Mouse (Mus musculus): ENCODE data around the gene Npcd. TPM values are rescaled to one million over a fixed set of nuclear protein-coding genes. Genes with fewer than 3 reads are reported as not detected.

The Npcd gene
- polyA plus RNA-seq, 1 experiment = 0.50 TPM

GRCm38 (mm10) chr15:79764539-79765267 lies 69.3 kb downstream of the Npcd start:
- no peak for DNase-seq
- 73% methylated on average over 11 of the region's 11 CpGs for WGBS

GRCm38 (mm10) chr15:79763601-79764246 lies 70.3 kb downstream of the Npcd start:
- no peak for TF ChIP-seq POLR2A (IDR thresholded peaks at IDR 0.05; ENCODE audit: borderline replicate concordance, extremely low read depth, low read depth, low read length)
- no peak for TF ChIP-seq CTCF (IDR thresholded peaks at IDR 0.05; ENCODE audit: insufficient read depth, low read length)
- WGBS = 86% methylated on average over 7 of the region's 7 CpGs
- Histone ChIP-seq H3K4me3 (replicated peaks; ENCODE audit: extremely low read depth, low read depth, low read length) (no peak overlapping the region), H3K4me1 (ENCODE audit: control insufficient read depth, insufficient read depth, low read length) (peaks cover 6% of the 10 kb centered on the region)
- DNase-seq = no peak

More at GRCm38 (mm10) chr15:79764539-79765267, 69.3 kb downstream of the Npcd start:
- peaks cover 6% of the 10 kb centered on the region for H3K4me1 ChIP-seq (ENCODE audit: control insufficient read depth, insufficient read depth, low read length)
- H3K4me3 ChIP-seq (replicated peaks; ENCODE audit: extremely low read depth, low read depth, low read length) = no peak overlapping the region
- TF ChIP-seq CTCF (IDR thresholded peaks at IDR 0.05; ENCODE audit: insufficient read depth, low read length) (no peak), POLR2A (IDR thresholded peaks at IDR 0.05; ENCODE audit: borderline replicate concordance, extremely low read depth, low read depth, low read length) (no peak)

- TF ChIP-seq CTCF (IDR thresholded peaks at IDR 0.05; ENCODE audit: insufficient read depth, low read length) (no peak), POLR2A (IDR thresholded peaks at IDR 0.05; ENCODE audit: borderline replicate concordance, extremely low read depth, low read depth, low read length) (no peak)
Measured at GRCm38 (mm10) chr15:79763001-79763400, 71.0 kb downstream of the Npcd start.

GRCm38 (mm10) chr15:79760956-79761355 lies 73.1 kb downstream of the Npcd start:
- H3K4me1 ChIP-seq (ENCODE audit: control insufficient read depth, insufficient read depth, low read length) = peaks cover under 1% of the 10 kb centered on the region; the same call in 1 of the 2 replicates
- no peak for DNase-seq
- WGBS = 89% methylated on average over 6 of the region's 6 CpGs
- TF ChIP-seq POLR2A (IDR thresholded peaks at IDR 0.05; ENCODE audit: borderline replicate concordance, extremely low read depth, low read depth, low read length) (no peak), CTCF (IDR thresholded peaks at IDR 0.05; ENCODE audit: insufficient read depth, low read length) (no peak)
- no peak overlapping the region for H3K4me3 ChIP-seq (replicated peaks; ENCODE audit: extremely low read depth, low read depth, low read length)

More at GRCm38 (mm10) chr15:79763001-79763400, 71.0 kb downstream of the Npcd start:
- Histone ChIP-seq H3K4me1 (ENCODE audit: control insufficient read depth, insufficient read depth, low read length) (peaks cover 3% of the 10 kb centered on the region; the same call in 1 of the 2 replicates), H3K4me3 (replicated peaks; ENCODE audit: extremely low read depth, low read depth, low read length) (no peak overlapping the region)
- WGBS = 90% methylated on average over 9 of the region's 9 CpGs
- no peak for DNase-seq

DNA sequence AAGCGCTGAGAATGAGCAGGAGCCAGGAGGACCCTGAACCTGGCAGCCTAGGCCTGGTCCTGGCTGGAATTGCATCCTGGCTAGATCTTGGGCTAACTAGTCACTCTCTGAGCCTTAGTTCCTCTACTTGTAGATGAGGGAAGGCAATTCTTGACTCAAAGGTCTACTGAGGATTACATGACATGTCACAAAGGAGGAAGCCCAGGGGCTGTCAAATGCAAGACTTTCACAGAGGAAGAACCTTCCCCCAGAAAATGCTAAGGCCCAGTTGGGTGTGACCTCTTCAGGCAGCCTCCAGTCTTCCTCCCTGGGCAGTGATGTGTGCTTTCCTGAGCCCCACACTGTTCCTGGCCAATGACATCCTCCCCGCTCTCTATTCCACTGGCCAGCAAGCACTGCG lies 76.9 kb downstream of the Npcd start:
- no peak overlapping the region for H3K4me3 ChIP-seq (replicated peaks; ENCODE audit: extremely low read depth, low read depth, low read length)
- WGBS = 87% methylated on average over 3 of the region's 3 CpGs
- DNase-seq = no peak
- TF ChIP-seq POLR2A (IDR thresholded peaks at IDR 0.05; ENCODE audit: borderline replicate concordance, extremely low read depth, low read depth, low read length) = no peak
- no peak for TF ChIP-seq CTCF (IDR thresholded peaks at IDR 0.05; ENCODE audit: insufficient read depth, low read length)
- no peaks in the 10 kb centered on the region for H3K4me1 ChIP-seq (ENCODE audit: control insufficient read depth, insufficient read depth, low read length)

DNA sequence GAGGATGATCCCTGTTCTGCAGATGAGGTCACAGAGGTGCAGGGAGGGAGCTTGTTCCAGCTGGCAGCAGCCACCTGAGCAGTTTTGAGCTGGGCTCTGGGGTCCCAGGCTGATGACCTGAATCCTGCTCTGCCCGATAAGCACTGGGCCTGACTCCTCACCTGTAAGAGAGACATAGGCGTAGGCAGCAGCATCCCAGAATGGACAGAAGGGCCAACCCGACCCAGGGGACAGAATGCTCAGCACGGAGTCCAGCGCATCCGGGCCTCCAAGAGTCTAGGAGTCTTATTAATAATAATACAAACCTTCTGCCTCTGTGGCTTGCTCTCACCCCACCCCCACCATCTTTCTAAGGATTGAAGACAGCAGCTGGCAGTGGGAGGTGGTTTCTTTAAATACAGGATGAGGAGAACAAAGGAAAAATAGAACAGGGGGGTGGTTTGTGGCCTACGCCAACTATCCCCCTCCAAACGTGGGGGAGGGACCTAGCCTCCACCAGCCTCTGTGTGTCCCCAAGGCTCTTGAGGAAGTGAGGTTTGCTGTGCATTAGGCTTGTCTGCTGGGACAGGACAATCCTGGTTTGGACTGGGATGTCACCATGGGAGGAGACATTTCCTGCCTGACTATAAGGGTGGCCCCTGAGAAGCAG lies 77.9 kb downstream of the Npcd start:
- no peak overlapping the region for H3K4me3 ChIP-seq (replicated peaks; ENCODE audit: extremely low read depth, low read depth, low read length)
- TF ChIP-seq CTCF (IDR thresholded peaks at IDR 0.05; ENCODE audit: insufficient read depth, low read length) (no peak), POLR2A (IDR thresholded peaks at IDR 0.05; ENCODE audit: borderline replicate concordance, extremely low read depth, low read depth, low read length) (no peak)
- DNase-seq = no peak
- no peaks in the 10 kb centered on the region for H3K4me1 ChIP-seq (ENCODE audit: control insufficient read depth, insufficient read depth, low read length)
- 58% methylated on average over 8 of the region's 8 CpGs for WGBS

DNA sequence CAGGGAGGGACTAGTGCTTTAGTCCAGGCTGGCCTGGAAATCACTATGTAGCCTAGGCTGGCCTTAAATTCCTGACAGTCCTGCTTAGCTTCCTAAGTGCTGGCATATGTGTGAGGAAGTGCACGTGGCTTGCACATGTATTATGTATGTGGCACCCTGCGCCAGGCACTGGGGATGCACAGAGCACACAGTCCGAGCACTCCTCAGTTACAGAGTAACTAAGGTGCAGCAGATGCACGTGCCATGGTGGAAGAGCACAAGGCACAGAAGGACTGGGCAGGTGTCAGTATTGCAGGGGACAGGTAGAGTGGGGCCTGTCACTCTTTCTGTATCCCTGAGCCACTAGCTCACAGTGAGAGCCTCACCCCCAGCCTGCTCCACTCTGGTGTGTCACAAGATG lies 78.9 kb downstream of the Npcd start:
- TF ChIP-seq POLR2A (IDR thresholded peaks at IDR 0.05; ENCODE audit: borderline replicate concordance, extremely low read depth, low read depth, low read length) (no peak), CTCF (IDR thresholded peaks at IDR 0.05; ENCODE audit: insufficient read depth, low read length) (no peak)
- Histone ChIP-seq H3K4me3 (replicated peaks; ENCODE audit: extremely low read depth, low read depth, low read length) (no peak overlapping the region), H3K4me1 (ENCODE audit: control insufficient read depth, insufficient read depth, low read length) (no peaks in the 10 kb centered on the region)
- WGBS = 89% methylated on average over 4 of the region's 4 CpGs
- DNase-seq = no peak

DNA sequence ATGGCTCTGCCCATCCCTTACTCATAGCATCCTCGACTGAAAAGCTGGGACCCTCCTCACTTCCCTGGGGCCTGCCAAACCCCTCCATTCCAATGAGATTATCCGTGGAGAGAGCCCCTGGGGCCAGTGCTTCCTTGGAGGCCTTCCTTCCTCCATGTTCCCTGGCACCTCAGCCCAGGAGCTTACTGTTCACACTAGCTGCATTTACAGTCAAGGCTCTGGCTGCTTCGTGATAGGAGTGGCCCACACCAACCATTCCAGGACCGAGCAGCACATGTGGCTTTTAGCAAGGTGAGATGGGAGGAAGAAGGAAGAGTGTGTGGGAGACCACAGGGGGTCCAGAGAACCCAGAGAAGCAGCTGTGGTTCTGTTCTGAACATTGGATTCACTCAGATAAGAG lies 80.2 kb downstream of the Npcd start:
- Histone ChIP-seq H3K4me1 (ENCODE audit: control insufficient read depth, insufficient read depth, low read length) (no peaks in the 10 kb centered on the region), H3K4me3 (replicated peaks; ENCODE audit: extremely low read depth, low read depth, low read length) (no peak overlapping the region)
- no peak for TF ChIP-seq CTCF (IDR thresholded peaks at IDR 0.05; ENCODE audit: insufficient read depth, low read length)
- TF ChIP-seq POLR2A (IDR thresholded peaks at IDR 0.05; ENCODE audit: borderline replicate concordance, extremely low read depth, low read depth, low read length) = no peak
- no peak for DNase-seq
- 64% methylated on average over 4 of the region's 4 CpGs for WGBS

- no peak for TF ChIP-seq POLR2A (IDR thresholded peaks at IDR 0.05; ENCODE audit: borderline replicate concordance, extremely low read depth, low read depth, low read length)
- no peak for TF ChIP-seq CTCF (IDR thresholded peaks at IDR 0.05; ENCODE audit: insufficient read depth, low read length)
- WGBS = 91% methylated on average over 3 of the region's 3 CpGs
- DNase-seq = no peak
- H3K4me3 ChIP-seq (replicated peaks; ENCODE audit: extremely low read depth, low read depth, low read length) = no peak overlapping the region
- H3K4me1 ChIP-seq (ENCODE audit: control insufficient read depth, insufficient read depth, low read length) = no peaks in the 10 kb centered on the region
Measured at GRCm38 (mm10) chr15:79753420-79753752, 80.7 kb downstream of the Npcd start.

Measured in lung, adult 2 months (tissue).